Mouse (Mus musculus): ENCODE data around the gene Intu. TPM values are rescaled to one million over a fixed set of nuclear protein-coding genes. Genes with fewer than 3 reads are reported as not detected.

Intu gene
- polyA plus RNA-seq, 1 experiment from 2014 or later = 0.60 TPM

DNA sequence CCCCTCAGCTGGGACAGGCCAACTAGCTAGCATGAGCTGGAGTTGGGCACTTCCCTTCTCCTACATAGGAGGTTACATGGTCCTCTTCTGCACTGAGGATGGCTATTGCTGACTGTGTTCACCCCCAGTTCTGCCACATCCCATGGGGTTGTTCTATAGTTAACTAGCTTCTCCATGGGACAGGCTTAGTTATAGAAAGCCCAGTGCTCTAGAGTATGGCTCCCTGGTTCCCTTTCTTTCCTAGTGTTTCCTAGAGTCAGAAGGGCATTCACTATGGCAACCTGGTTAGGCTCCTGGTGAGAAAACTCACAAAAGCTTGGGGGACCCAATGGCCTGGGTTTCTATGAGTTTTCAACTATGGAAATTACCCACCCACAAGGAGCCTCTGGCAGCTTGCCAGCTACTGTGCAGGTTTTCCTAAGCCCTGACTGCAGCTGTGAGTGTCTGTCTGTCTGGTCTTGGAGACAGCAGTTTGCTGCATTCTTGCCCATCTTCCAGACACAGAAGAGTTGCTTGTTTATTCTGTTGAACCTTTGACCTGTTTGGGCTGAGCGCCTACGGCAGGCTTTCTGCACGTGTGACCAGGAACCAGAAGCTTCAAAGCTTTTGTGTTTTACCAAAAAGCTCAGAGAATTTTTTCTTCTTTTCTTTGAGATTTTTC, 154.9 kb downstream of the Intu start:
- no peak for ATAC-seq
- H3K4me2 ChIP-seq (ENCODE audit: low read depth, low read length) = no peak overlapping the region
- 51% methylated on average over 3 of the region's 3 CpGs for WGBS (ENCODE audit: insufficient replicate concordance)

DNA sequence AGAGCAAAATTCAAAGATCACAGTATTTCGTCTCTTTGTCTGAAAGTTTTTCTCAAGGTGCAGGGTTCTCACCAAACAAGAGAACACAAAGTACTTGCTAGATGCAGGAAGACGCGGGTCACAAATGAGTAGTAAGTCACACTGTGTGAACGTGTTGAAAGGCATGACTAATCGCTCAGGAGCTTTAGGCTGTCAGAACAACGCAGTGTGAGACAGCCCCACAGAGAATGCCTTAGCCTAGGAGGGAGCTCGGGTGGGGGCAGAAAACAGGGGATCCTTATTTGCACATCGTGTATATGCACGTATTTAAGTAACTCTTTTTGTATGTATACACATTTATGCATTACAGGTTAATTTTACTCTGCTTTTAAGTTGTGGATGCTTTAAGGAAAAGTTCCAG, 155.8 kb downstream of the Intu start:
- no peak overlapping the region for H3K4me2 ChIP-seq (ENCODE audit: low read depth, low read length)
- TF ChIP-seq CTCF (IDR thresholded peaks at IDR 0.05; ENCODE audit: low read depth) = no peak
- no peak overlapping the region for H3K27ac ChIP-seq (ENCODE audit: low read depth)
- WGBS (ENCODE audit: insufficient replicate concordance) = 68% methylated on average over 9 of the region's 9 CpGs
- no peaks in the 10 kb centered on the region for H3K9me3 ChIP-seq (ENCODE audit: low read length)
- 0 out of 2 replicates have a peak, but pooled peaks cover 3% of the 10 kb centered on the region for H3K4me1 ChIP-seq (ENCODE audit: insufficient read depth)
- no peak overlapping the region for H3K4me3 ChIP-seq (ENCODE audit: low read depth, low read length)
- ATAC-seq = no peak
- DNase-seq = no peak
- H3K36me3 ChIP-seq (replicated peaks; ENCODE audit: insufficient read depth, low read length) = no peaks in the 10 kb centered on the region
- H3K27me3 ChIP-seq (ENCODE audit: insufficient read depth, low read length) = no peaks in the 10 kb centered on the region
- H3K9ac ChIP-seq (replicated peaks) = no peak overlapping the region

More for the DNA sequence above, 154.9 kb downstream of the Intu start:
- Histone ChIP-seq H3K4me3 (ENCODE audit: low read depth, low read length) (no peak overlapping the region), H3K27ac (ENCODE audit: low read depth) (no peak overlapping the region), H3K27me3 (ENCODE audit: insufficient read depth, low read length) (no peaks in the 10 kb centered on the region), H3K9me3 (ENCODE audit: low read length) (no peaks in the 10 kb centered on the region), H3K4me1 (ENCODE audit: insufficient read depth) (0 out of 2 replicates have a peak, but pooled peaks cover 3% of the 10 kb centered on the region), H3K36me3 (replicated peaks; ENCODE audit: insufficient read depth, low read length) (no peaks in the 10 kb centered on the region), H3K9ac (replicated peaks) (no peak overlapping the region)
- no peak for DNase-seq
- TF ChIP-seq CTCF (IDR thresholded peaks at IDR 0.05; ENCODE audit: low read depth) = no peak
- no peak for TF ChIP-seq EP300 (IDR thresholded peaks at IDR 0.05; ENCODE audit: low read depth)

DNA sequence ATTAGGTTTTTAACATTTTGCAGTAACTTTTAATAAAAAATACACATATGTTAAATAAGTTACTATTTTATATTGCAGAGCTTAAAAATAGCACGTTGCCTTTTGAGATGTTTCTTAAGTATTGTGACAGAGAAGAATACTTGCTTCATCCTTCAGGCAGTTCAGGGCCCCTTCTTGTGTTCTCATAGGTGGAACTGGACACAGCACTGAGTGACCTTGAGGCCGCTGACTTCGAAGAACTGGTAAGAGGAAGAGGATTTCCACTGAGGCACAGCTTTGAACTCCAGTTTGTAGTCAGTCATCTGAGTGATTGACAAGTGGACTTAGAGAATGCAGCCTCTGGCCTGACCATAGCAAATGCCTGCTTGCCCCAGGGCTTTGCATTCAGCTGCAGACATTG, 156.5 kb downstream of the Intu start:
- 74% methylated on average over 3 of the region's 3 CpGs for WGBS (ENCODE audit: insufficient replicate concordance)
- no peak for ATAC-seq
- no peak for DNase-seq
- TF ChIP-seq EP300 (IDR thresholded peaks at IDR 0.05; ENCODE audit: low read depth) (no peak), CTCF (IDR thresholded peaks at IDR 0.05; ENCODE audit: low read depth) (no peak)
- no peaks in the 10 kb centered on the region for H3K36me3 ChIP-seq (replicated peaks; ENCODE audit: insufficient read depth, low read length)
- H3K4me1 ChIP-seq (ENCODE audit: insufficient read depth) = 0 out of 2 replicates have a peak, but pooled peaks cover 3% of the 10 kb centered on the region
- H3K4me3 ChIP-seq (ENCODE audit: low read depth, low read length) = no peak overlapping the region
- no peak overlapping the region for H3K9ac ChIP-seq (replicated peaks)
- no peak overlapping the region for H3K4me2 ChIP-seq (ENCODE audit: low read depth, low read length)
- no peaks in the 10 kb centered on the region for H3K27me3 ChIP-seq (ENCODE audit: insufficient read depth, low read length)
- H3K9me3 ChIP-seq (ENCODE audit: low read length) = no peaks in the 10 kb centered on the region
- no peak overlapping the region for H3K27ac ChIP-seq (ENCODE audit: low read depth)

DNA sequence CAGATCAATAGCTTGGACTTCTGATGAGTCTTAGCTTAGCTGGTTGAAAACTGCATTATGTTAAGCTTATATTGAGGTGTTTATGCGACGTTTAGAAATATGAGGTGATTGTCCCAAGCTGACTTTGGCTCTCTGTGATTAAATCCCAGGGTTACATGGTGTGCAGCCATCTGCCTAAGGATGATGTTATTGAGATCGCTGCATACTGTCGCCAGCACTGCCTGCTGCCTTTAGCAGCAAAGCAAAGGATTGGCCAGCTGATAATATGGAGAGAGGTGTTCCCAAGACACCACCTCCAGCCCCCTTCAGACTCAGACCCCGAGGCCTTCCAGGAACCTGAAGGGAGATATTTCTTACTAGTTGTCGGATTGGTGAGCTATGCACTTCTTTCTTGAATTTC, 160.5 kb downstream of the Intu start:
- Histone ChIP-seq H3K4me1 (ENCODE audit: insufficient read depth) (peaks cover 6% of the 10 kb centered on the region; the same call in 1 of the 2 replicates), H3K4me2 (ENCODE audit: low read depth, low read length) (no peak overlapping the region), H3K9me3 (ENCODE audit: low read length) (no peaks in the 10 kb centered on the region), H3K36me3 (replicated peaks; ENCODE audit: insufficient read depth, low read length) (no peaks in the 10 kb centered on the region), H3K4me3 (ENCODE audit: low read depth, low read length) (no peak overlapping the region), H3K27ac (ENCODE audit: low read depth) (no peak overlapping the region), H3K9ac (replicated peaks) (no peak overlapping the region), H3K27me3 (ENCODE audit: insufficient read depth, low read length) (no peaks in the 10 kb centered on the region)
- ATAC-seq (no peak), DNase-seq (no peak)
- 75% methylated on average over 6 of the region's 6 CpGs for WGBS (ENCODE audit: insufficient replicate concordance)
- no peak for TF ChIP-seq EP300 (IDR thresholded peaks at IDR 0.05; ENCODE audit: low read depth)
- TF ChIP-seq CTCF (IDR thresholded peaks at IDR 0.05; ENCODE audit: low read depth) = no peak

DNA sequence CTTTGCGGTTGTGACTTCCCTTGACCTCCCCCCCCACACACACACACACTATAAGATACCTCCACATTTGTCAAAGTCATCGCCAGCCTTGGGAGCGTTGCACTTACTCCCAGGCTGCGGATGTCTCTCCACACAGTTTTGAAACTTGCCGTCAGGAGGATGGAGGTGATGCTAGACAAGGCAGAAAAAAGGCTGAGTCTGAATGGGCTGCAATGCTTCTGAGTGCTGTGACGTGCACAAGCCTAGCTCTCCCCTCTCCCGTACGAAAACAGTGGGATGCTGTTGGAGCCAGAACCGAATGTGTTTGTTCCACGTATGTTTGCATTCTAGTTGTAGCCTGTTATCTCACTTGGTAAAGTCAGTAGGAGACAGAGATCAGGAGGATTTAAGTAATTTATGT, 162.3 kb downstream of the Intu start:
- DNase-seq (no peak), ATAC-seq (no peak)
- TF ChIP-seq CTCF (IDR thresholded peaks at IDR 0.05; ENCODE audit: low read depth) (no peak), EP300 (IDR thresholded peaks at IDR 0.05; ENCODE audit: low read depth) (no peak)
- Histone ChIP-seq H3K27me3 (ENCODE audit: insufficient read depth, low read length) (no peaks in the 10 kb centered on the region), H3K9ac (replicated peaks) (no peak overlapping the region), H3K4me1 (ENCODE audit: insufficient read depth) (peaks cover 6% of the 10 kb centered on the region; the same call in 1 of the 2 replicates), H3K27ac (ENCODE audit: low read depth) (no peak overlapping the region), H3K4me2 (ENCODE audit: low read depth, low read length) (no peak overlapping the region), H3K9me3 (ENCODE audit: low read length) (no peaks in the 10 kb centered on the region), H3K4me3 (ENCODE audit: low read depth, low read length) (no peak overlapping the region), H3K36me3 (replicated peaks; ENCODE audit: insufficient read depth, low read length) (no peaks in the 10 kb centered on the region)
- WGBS (ENCODE audit: insufficient replicate concordance) = 78% methylated on average over 10 of the region's 10 CpGs

DNA sequence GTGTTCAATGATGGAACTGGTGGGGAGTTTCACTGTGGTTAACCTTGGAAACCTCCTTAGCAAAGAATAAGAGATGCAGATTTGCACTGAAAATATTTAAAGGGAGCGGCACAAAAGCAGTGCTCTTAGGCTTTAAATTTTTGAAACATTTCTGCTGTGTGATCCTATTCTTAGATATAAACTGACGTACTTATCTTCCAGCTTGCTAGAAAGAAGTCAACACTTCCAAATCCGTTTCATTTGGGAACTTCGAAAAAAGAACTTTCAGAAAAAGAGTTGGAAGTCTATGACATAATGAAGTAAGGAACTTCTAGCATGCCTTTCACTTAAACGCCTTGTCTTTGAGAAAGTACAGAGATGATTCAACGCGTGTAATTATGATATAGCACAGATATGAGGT, 162.9 kb downstream of the Intu start:
- 62% methylated on average over 7 of the region's 7 CpGs for WGBS (ENCODE audit: insufficient replicate concordance)
- TF ChIP-seq EP300 (IDR thresholded peaks at IDR 0.05; ENCODE audit: low read depth) = no peak
- TF ChIP-seq CTCF (IDR thresholded peaks at IDR 0.05; ENCODE audit: low read depth) = no peak

More for the DNA sequence above, 162.9 kb downstream of the Intu start:
- Histone ChIP-seq H3K4me3 (ENCODE audit: low read depth, low read length) (no peak overlapping the region), H3K4me2 (ENCODE audit: low read depth, low read length) (no peak overlapping the region), H3K9ac (replicated peaks) (no peak overlapping the region), H3K36me3 (replicated peaks; ENCODE audit: insufficient read depth, low read length) (no peaks in the 10 kb centered on the region), H3K4me1 (ENCODE audit: insufficient read depth) (peaks cover 6% of the 10 kb centered on the region), H3K9me3 (ENCODE audit: low read length) (no peaks in the 10 kb centered on the region), H3K27ac (ENCODE audit: low read depth) (no peak overlapping the region), H3K27me3 (ENCODE audit: insufficient read depth, low read length) (no peaks in the 10 kb centered on the region)
- no peak for ATAC-seq
- no peak for DNase-seq
